Mouse (Mus musculus): ENCODE data around the gene Scrg1. TPM values are rescaled to one million over a fixed set of nuclear protein-coding genes. Genes with fewer than 3 reads are reported as not detected.

The Scrg1 gene
- polyA plus RNA-seq (2012; rRNA removed; ENCODE audit: low replicate concordance): not detected in 2 replicates

GRCm38 (mm10) chr8:57455765-57456164 lies at the start of gene Scrg1:
Gene Scrg1 (plus strand): TSS chr8:57455923.

DNA sequence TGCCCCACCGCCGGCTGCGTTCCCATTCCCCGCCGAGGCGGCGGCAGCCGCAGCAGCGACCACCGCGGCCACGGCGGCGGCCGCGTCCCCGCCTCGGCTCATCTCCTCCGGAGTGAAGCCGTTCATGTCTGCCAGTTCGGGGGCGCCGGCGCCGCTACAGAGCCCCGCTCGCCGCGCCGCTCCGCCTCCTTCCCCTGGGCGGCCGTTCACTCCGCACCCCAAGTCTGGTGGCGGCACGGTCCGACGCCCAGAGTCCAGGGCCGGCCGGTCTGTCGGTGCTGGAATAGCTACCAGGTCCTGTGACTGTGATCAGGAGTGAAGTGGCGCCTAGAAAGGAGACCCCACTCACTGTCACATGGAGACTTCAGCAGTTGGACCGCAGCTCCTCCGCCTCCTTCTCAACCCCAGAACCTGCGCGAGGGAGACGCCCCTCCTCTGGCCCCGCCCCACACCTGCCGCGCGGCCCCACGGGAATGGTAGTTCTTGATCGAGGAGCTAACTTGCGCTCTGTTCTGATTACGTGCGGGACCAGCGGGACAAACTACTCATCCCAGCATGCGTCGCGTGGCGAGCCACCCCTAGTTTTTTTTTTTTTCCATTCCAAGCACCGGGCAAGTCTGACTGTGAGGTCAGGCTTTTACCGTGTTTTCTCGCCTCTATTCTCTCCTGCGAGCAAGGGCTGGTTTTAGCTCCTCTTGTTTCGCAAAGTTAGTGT lies 31.9 kb downstream of the Scrg1 start, which contains the start of gene Sap30:
Gene Sap30 (minus strand): TSS at position 420 of the 715 bp plus-strand sequence.

DNA sequence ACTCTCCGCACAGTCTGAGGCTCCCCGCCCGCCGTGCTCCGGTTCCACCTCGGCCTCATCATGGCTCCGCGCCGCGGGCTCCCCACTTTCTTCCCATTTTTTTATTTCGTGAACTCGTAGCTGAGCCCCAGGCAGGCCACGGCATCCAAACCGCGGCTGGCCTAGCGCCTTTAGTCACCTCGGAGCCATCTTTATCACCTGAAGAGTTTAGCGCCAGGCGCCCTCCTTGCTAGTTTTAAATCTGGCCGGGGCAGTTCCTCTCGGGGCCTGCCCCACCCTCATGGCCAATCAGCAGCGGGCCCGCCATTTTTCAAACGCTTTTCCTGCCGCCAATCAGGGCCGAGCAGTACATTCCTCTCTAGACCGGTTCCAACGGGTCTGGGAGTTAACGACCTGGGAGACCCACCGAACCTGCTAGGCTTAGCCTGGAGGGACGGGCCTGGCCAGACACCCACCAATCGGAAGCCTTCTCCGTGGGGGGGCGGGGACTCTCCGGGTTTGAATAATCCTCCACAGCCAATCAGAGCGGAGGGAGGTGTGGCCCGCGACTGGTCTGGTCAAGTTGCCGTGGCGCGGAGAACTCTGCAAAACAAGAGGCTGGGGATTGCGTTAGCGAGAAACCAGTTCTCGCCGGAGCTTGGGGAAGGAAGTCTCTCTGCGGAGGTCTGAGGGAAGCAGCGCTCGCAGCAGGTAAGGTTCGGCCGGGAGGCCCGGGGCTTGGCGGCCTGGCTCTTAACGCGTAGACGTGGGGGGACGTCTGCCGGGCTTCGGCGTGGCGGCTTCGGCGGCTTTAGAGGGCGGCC lies 55.8 kb downstream of the Scrg1 start, which contains the start of gene Hmgb2:
Gene Hmgb2 (plus strand): TSS at position 592 of the 803 bp plus-strand sequence.

Other genes with a start within 250 kb of the Scrg1 start
- 0.11 and 33.6 TPM in 2 replicates for gene Hand2, start 134.9 kb upstream of the Scrg1 start, polyA plus RNA-seq (2012; rRNA removed; ENCODE audit: low replicate concordance)
- gene Sap30, start 31.9 kb downstream of the Scrg1 start, polyA plus RNA-seq (2012; rRNA removed; ENCODE audit: low replicate concordance): 2.7 and 10.1 TPM in 2 replicates
- gene Hmgb2, start 56.0 kb downstream of the Scrg1 start, polyA plus RNA-seq (2012; rRNA removed; ENCODE audit: low replicate concordance): 1.8 and 11.2 TPM in 2 replicates
- 2.5 and 6.3 TPM in 2 replicates for gene Galnt7, start 197.1 kb downstream of the Scrg1 start, polyA plus RNA-seq (2012; rRNA removed; ENCODE audit: low replicate concordance)